Mouse (Mus musculus): ENCODE measurements around the gene Cfap61.

DNA sequence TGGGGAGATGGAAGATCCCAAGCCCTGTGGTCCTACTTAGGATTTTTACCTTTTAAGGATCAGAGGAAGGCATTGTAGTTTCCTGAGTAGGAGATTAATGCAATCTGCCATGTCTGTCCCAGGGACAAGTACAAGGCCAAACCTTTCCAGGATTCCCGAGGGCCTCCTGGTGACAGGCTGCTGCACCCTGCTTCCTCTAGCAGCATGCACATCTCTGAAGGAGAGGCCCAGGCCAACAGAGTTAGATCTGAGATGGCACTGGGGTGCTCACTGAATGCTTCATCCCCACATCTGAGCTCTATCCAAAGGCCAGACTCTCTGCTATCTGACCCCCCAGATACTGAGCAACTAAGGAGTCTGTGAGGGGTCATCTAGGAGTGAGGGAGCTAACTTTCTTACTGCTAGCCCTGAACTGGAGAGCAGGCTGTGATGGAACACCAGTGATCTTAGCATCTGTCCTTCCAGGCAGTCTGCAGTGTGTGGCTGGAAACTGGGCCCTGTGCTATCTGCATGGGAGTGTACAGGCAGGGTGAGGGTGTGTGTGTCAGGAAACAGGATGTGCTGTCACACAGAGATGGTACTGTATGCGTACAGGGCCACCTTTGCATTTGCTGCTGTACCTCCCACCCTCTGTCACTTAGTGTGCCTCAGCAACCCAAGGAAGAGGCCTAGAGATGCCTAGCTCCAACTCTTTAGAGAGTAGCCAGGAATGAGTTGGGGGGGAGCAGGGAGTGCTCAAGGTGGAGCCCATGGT is 75.2 kb downstream of the Cfap61 start:
- TF ChIP-seq CTCF (IDR thresholded peaks at IDR 0.05; ENCODE audit: insufficient read depth, low read depth, low read length): no peak
- TF ChIP-seq POLR2A (IDR thresholded peaks at IDR 0.05; ENCODE audit: insufficient read depth, low read depth, low read length): no peak
